Mouse (Mus musculus): ENCODE data around the gene Gm10718. TPM values are rescaled to one million over a fixed set of nuclear protein-coding genes. Genes with fewer than 3 reads are reported as not detected.
A peak's percentile ranks its signal among the peaks of the same experiment; 100 is the strongest.
"Not testable (repeated sequence)": the region's sequence is repeated elsewhere in the genome, so short reads cannot be mapped to it uniquely, and the experiment has no call there.

Gm10718 gene
- polyA plus RNA-seq, 1 experiment from 2014 or later, result 1.2 TPM

GRCm38 (mm10) chr9:3015896-3016295 lies 7.5 kb upstream of the Gm10718 start:
- not testable (repeated sequence) for H3K27me3 ChIP-seq, H3K9ac ChIP-seq

GRCm38 (mm10) chr9:3017108-3017507 lies 6.2 kb upstream of the Gm10718 start, which contains the start of gene Gm10719:
TSS of gene Gm10719 (plus strand) at chr9:3017408.
- not testable (repeated sequence) for ATAC-seq (ENCODE audit: low FRiP score); H3K9me3 ChIP-seq; H3K27me3 ChIP-seq; H3K27ac ChIP-seq; H3K9ac ChIP-seq; H3K36me3 ChIP-seq (replicated peaks); H3K4me1 ChIP-seq; H3K4me2 ChIP-seq; H3K4me3 ChIP-seq (replicated peaks)
- 56% methylated on average over 1 of the region's 9 CpGs for WGBS

More at GRCm38 (mm10) chr9:3015896-3016295, 7.5 kb upstream of the Gm10718 start:
- H3K4me1 ChIP-seq; ATAC-seq (ENCODE audit: low FRiP score); H3K36me3 ChIP-seq (replicated peaks); H3K4me3 ChIP-seq (replicated peaks); H3K27ac ChIP-seq; H3K9me3 ChIP-seq; H3K4me2 ChIP-seq: not testable (repeated sequence)
- WGBS, result 74% methylated on average over 6 of the region's 6 CpGs

GRCm38 (mm10) chr9:3018944-3019343 lies 4.4 kb upstream of the Gm10718 start:
- H3K9ac ChIP-seq; H3K36me3 ChIP-seq (replicated peaks); H3K4me1 ChIP-seq; H3K27me3 ChIP-seq; H3K4me3 ChIP-seq (replicated peaks); H3K4me2 ChIP-seq; H3K9me3 ChIP-seq; H3K27ac ChIP-seq; ATAC-seq (ENCODE audit: low FRiP score): not testable (repeated sequence)
- WGBS, result 58% methylated on average over 9 of the region's 9 CpGs

- not testable (repeated sequence) for H3K9ac ChIP-seq; H3K27me3 ChIP-seq; H3K4me3 ChIP-seq (replicated peaks); H3K27ac ChIP-seq; H3K36me3 ChIP-seq (replicated peaks); H3K4me1 ChIP-seq; H3K4me2 ChIP-seq; H3K9me3 ChIP-seq
- ATAC-seq (ENCODE audit: low FRiP score), result peak; percentile 64
- 74% methylated on average over 16 of the region's 19 CpGs for WGBS
Measured at GRCm38 (mm10) chr9:3019835-3020727, 3.3 kb upstream of the Gm10718 start.

- not testable (repeated sequence) for ATAC-seq (ENCODE audit: low FRiP score); H3K4me2 ChIP-seq; H3K36me3 ChIP-seq (replicated peaks); H3K9me3 ChIP-seq; H3K27ac ChIP-seq; H3K4me1 ChIP-seq; H3K4me3 ChIP-seq (replicated peaks); H3K9ac ChIP-seq; H3K27me3 ChIP-seq
- WGBS, result 73% methylated on average over 11 of the region's 13 CpGs
Measured at GRCm38 (mm10) chr9:3022316-3023008, 885 bp upstream of the Gm10718 start.

- not testable (repeated sequence) for H3K27me3 ChIP-seq; H3K9me3 ChIP-seq; H3K4me2 ChIP-seq; H3K27ac ChIP-seq; H3K4me1 ChIP-seq; H3K4me3 ChIP-seq (replicated peaks); ATAC-seq (ENCODE audit: low FRiP score); H3K36me3 ChIP-seq (replicated peaks); H3K9ac ChIP-seq
- WGBS, result 77% methylated on average over 16 of the region's 16 CpGs
Measured at GRCm38 (mm10) chr9:3023985-3024648, 770 bp downstream of the Gm10718 start.

- H3K4me2 ChIP-seq; H3K4me1 ChIP-seq; H3K4me3 ChIP-seq (replicated peaks); H3K27ac ChIP-seq; H3K27me3 ChIP-seq; H3K36me3 ChIP-seq (replicated peaks); H3K9ac ChIP-seq; ATAC-seq (ENCODE audit: low FRiP score); H3K9me3 ChIP-seq: not testable (repeated sequence)
- WGBS, result 73% methylated on average over 12 of the region's 12 CpGs
Measured at GRCm38 (mm10) chr9:3024912-3025467, 1.6 kb downstream of the Gm10718 start, which contains the start of gene Gm10717. TSS of gene Gm10717 (plus strand) at chr9:3025417.

GRCm38 (mm10) chr9:3025653-3026052 lies 2.3 kb downstream of the Gm10718 start:
- not testable (repeated sequence) for ATAC-seq (ENCODE audit: low FRiP score); H3K27ac ChIP-seq; H3K36me3 ChIP-seq (replicated peaks); H3K4me1 ChIP-seq; H3K27me3 ChIP-seq; H3K4me3 ChIP-seq (replicated peaks); H3K9ac ChIP-seq; H3K9me3 ChIP-seq; H3K4me2 ChIP-seq
- WGBS, result 70% methylated on average over 5 of the region's 6 CpGs

GRCm38 (mm10) chr9:3026136-3026535 lies 2.8 kb downstream of the Gm10718 start:
- not testable (repeated sequence) for H3K9ac ChIP-seq; H3K27me3 ChIP-seq; H3K4me2 ChIP-seq; H3K4me1 ChIP-seq; H3K9me3 ChIP-seq; H3K27ac ChIP-seq; H3K36me3 ChIP-seq (replicated peaks); H3K4me3 ChIP-seq (replicated peaks); ATAC-seq (ENCODE audit: low FRiP score)
- WGBS, result 73% methylated on average over 5 of the region's 5 CpGs

- 69% methylated on average over 9 of the region's 9 CpGs for WGBS
- not testable (repeated sequence) for H3K4me1 ChIP-seq; H3K27me3 ChIP-seq; H3K9ac ChIP-seq; H3K4me2 ChIP-seq; H3K4me3 ChIP-seq (replicated peaks); ATAC-seq (ENCODE audit: low FRiP score); H3K9me3 ChIP-seq; H3K27ac ChIP-seq; H3K36me3 ChIP-seq (replicated peaks)
Measured at GRCm38 (mm10) chr9:3026741-3027140, 3.4 kb downstream of the Gm10718 start.

GRCm38 (mm10) chr9:3027200-3027599 lies 3.9 kb downstream of the Gm10718 start:
- H3K27ac ChIP-seq; H3K4me3 ChIP-seq (replicated peaks); H3K27me3 ChIP-seq; ATAC-seq (ENCODE audit: low FRiP score); H3K4me1 ChIP-seq; H3K9me3 ChIP-seq; H3K36me3 ChIP-seq (replicated peaks); H3K4me2 ChIP-seq; H3K9ac ChIP-seq: not testable (repeated sequence)
- WGBS, result 69% methylated on average over 9 of the region's 9 CpGs

GRCm38 (mm10) chr9:3029276-3030000 lies 6.1 kb downstream of the Gm10718 start:
- not testable (repeated sequence) for H3K27me3 ChIP-seq; H3K9me3 ChIP-seq; H3K4me3 ChIP-seq (replicated peaks); H3K36me3 ChIP-seq (replicated peaks); H3K4me2 ChIP-seq; ATAC-seq (ENCODE audit: low FRiP score); H3K27ac ChIP-seq; H3K9ac ChIP-seq; H3K4me1 ChIP-seq
- 62% methylated on average over 14 of the region's 16 CpGs for WGBS

All from forebrain, embryonic 12.5 days (tissue).